Mouse (Mus musculus) lung, postnatal 0 days (tissue): Measurements from ENCODE around the gene Ypel2.

ENCODE experiments used
- CTCF ChIP-seq: IDR thresholded peaks from 2 replicates; pipeline ENCODE4 v1.5.1; 2016; ENCODE audit warnings: antibody characterized with exemption, mild to moderate bottlenecking
- EP300 ChIP-seq: IDR thresholded peaks from 2 replicates; pipeline ENCODE4 v1.6.1; 2016; ENCODE audit warnings: antibody characterized with exemption, mild to moderate bottlenecking, control low read depth

GRCm38 (mm10) chr11:87022765-87023164 is 29.3 kb upstream of the Ypel2 start:
- TF ChIP-seq CTCF (no peak), EP300 (no peak)
